Mouse (Mus musculus): ENCODE results near the gene Wwc1.

Wwc1 gene

GRCm38 (mm10) chr11:35972270-35972931, 7.9 kb downstream of the Wwc1 start:
- no peak for DNase-seq (ENCODE audit: low spot score)

- no peak for DNase-seq (ENCODE audit: low spot score)
These were observed 9.3 kb downstream of the Wwc1 start for GRCm38 (mm10) chr11:35970806-35971705.

GRCm38 (mm10) chr11:35968291-35968690, 12.0 kb downstream of the Wwc1 start:
- DNase-seq (ENCODE audit: low spot score): no peak

GRCm38 (mm10) chr11:35963981-35964549, 16.3 kb downstream of the Wwc1 start:
- no peak for DNase-seq (ENCODE audit: low spot score)

- DNase-seq (ENCODE audit: low spot score): no peak
These were observed 16.8 kb downstream of the Wwc1 start for GRCm38 (mm10) chr11:35963554-35963953.

GRCm38 (mm10) chr11:35962431-35962830, 17.9 kb downstream of the Wwc1 start:
- no peak for DNase-seq (ENCODE audit: low spot score)

GRCm38 (mm10) chr11:35959270-35959669, 21.1 kb downstream of the Wwc1 start:
- DNase-seq (ENCODE audit: low spot score): no peak

GRCm38 (mm10) chr11:35955572-35955971, 24.8 kb downstream of the Wwc1 start:
- DNase-seq (ENCODE audit: low spot score): no peak

- no peak for DNase-seq (ENCODE audit: low spot score)
These were observed 27.1 kb downstream of the Wwc1 start for GRCm38 (mm10) chr11:35953179-35953578.

GRCm38 (mm10) chr11:35951727-35952065, 28.6 kb downstream of the Wwc1 start:
- DNase-seq (ENCODE audit: low spot score): no peak

GRCm38 (mm10) chr11:35951058-35951726, 29.1 kb downstream of the Wwc1 start:
- no peak for DNase-seq (ENCODE audit: low spot score)

- DNase-seq (ENCODE audit: low spot score): no peak
These were observed 29.9 kb downstream of the Wwc1 start for GRCm38 (mm10) chr11:35950466-35950865.

GRCm38 (mm10) chr11:35950011-35950410, 30.3 kb downstream of the Wwc1 start:
- DNase-seq (ENCODE audit: low spot score): no peak

GRCm38 (mm10) chr11:35948457-35948881, 31.9 kb downstream of the Wwc1 start:
- DNase-seq (ENCODE audit: low spot score): no peak

GRCm38 (mm10) chr11:35947944-35948343, 32.4 kb downstream of the Wwc1 start:
- DNase-seq (ENCODE audit: low spot score): no peak

GRCm38 (mm10) chr11:35945187-35945586, 35.1 kb downstream of the Wwc1 start:
- no peak for DNase-seq (ENCODE audit: low spot score)

GRCm38 (mm10) chr11:35941641-35942040, 38.7 kb downstream of the Wwc1 start:
- DNase-seq (ENCODE audit: low spot score): no peak

GRCm38 (mm10) chr11:35941064-35941463, 39.3 kb downstream of the Wwc1 start:
- DNase-seq (ENCODE audit: low spot score): no peak

- DNase-seq (ENCODE audit: low spot score): no peak
These were observed 41.4 kb downstream of the Wwc1 start for GRCm38 (mm10) chr11:35938790-35939385.

GRCm38 (mm10) chr11:35935645-35936044, 44.7 kb downstream of the Wwc1 start:
- no peak for DNase-seq (ENCODE audit: low spot score)

- DNase-seq (ENCODE audit: low spot score): no peak
These were observed 45.2 kb downstream of the Wwc1 start for GRCm38 (mm10) chr11:35935133-35935532.
